Mouse (Mus musculus) MEL-GATA-1-ER (cell line): ENCODE measurements around the gene Vax2.

ENCODE experiments used
- DNase-seq: peaks from one replicate; pipeline ENCODE4 v3.0.0-alpha.2; 2012; ENCODE audit warnings: low read depth; ENCODE audit errors: extremely low read depth

The Vax2 gene

DNA sequence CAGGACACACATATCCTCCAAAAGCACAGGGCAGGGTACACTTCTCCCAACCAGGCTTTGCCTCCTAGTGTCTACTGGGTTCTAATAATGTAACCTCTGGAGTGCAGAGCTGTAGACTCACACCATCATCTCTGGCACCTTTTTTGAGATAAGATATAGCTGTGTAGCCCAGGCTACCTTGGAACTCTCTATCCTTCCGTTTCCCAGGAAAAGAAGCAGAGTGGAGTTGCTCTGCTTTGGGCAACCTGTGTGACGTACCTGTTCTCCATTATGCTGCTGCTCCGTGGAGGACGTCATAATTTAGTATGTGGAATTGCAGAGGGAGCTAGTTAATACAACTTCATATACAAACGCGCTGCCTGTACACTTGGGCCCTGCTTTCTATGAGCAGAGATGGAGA, 51.3 kb downstream of the Vax2 start, which contains the start of gene Ankrd53:
Gene Ankrd53 (plus strand): TSS at position 301 of the 400 bp plus-strand sequence.
- no peak for DNase-seq

DNA sequence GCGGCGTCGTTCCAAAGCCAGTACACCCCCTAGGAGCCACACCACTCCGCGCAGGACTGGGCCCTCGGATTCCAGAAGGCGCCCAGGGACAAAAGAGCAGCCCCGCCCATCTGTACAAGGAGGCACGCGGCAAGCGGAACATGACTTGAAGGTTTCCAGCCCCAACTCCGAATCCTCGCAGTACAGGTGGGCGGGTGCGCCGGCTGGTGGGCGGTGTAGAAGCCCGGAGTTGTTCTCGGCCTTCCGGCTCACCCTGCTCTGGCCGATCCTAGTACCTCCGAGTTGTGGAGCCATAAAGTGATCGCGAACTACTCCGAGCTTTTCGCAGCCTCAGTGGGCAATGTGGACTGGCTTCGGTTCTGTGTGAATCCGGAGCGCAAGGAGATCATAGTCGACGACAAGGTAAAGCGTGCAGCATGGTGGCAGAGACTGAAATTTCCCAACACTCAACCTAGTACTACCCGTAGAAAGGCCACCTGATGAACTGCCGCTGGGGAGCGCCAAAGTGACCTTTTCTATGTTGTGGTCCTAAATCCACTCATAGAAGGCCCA, 51.9 kb downstream of the Vax2 start:
- DNase-seq: no peak

DNA sequence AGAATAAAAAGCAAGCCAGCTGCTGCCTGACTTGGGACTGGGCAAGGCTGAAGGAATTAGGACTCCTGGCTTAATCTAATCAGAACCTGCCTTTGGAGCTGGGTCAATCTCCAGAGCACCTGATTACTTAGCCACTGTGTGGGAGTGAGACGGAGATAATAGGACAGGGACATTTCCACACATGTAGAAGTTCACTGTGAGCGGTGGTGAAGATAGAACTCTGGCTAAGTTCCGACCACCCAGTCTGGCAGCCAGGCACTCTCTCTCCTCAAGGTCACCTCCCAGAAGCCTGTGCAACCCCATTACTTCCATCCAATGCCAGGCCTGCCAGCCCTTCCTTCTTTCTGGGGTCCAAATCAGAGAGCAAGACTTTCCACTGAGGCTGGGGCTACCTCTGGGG, 55.9 kb downstream of the Vax2 start:
- DNase-seq: no peak

DNA sequence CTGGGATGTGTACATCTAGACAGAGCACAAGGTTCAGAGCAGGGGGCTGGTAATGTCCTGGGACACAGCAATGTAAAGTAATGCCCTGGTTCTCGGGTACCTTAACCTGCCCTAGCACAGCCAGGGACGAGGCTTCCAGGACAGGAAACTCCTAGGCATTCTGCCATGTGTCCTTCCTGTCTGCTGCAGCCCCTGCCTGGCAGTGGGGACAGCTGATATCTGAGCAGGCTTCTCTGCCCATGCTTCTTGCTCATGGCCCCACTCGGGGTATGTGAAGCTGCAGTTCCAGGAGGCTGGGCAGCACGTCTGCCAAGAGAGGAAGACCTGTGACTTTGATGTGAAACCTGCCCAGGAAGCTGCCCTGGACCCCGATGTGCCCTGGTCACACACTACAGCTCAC, 57.4 kb downstream of the Vax2 start:
- no peak for DNase-seq

DNA sequence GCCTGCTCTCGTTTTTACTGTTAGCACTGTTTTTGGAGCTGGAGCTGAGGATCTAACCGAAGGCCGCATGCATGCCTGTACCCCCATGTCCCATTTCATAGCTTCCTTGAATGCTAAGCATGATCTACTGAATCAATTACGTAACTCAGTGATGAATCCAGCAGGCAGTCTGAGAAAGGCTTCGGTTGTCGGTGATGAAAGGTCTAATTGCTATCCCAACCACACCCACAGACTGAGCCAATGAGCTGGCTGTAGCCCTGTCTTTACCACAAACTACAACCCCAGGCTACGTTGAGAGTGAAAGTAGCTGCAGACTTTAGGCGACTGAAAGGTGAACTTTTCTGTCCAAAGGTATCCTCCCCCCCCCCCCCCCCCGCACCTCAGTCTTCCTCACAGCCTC, 63.1 kb downstream of the Vax2 start:
- DNase-seq: peak; percentile 21

DNA sequence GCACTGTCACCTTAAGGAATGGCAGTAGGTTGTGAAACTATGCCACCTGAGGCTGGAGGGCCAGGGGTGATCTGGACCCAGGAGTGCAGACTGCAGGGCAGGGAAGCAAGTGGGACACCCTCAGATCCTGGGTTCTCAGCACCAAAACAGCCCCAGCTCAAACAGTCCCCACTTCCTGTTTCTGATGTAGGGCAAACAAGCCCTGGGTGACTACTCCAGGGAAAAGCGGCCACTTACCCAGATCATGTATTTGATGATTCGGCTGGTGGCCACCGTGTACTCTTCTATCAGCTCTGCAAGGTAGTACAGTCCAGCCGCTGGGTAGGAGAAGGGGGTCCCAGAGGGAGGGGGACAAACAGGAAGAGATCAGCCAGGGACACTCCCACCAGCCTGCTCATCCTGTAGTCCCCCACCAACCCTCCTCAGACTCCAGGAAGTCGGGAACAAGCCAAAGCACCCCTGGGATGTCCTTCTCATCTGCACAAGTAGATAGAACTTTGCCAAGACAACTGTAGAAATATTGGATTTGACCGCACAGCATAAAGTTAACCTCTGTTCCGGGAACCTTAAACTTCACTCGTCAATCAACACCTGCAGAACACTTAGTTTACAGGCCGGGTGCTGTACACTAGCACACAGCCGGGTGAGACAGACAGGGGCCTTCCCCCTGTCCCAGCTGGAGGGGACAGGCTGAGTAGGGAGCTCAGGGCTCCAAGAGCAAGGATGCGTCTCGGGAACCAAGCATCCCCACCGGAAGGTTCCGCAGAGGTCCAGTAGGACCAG, 63.9 kb downstream of the Vax2 start:
- DNase-seq: peak; percentile 56

DNA sequence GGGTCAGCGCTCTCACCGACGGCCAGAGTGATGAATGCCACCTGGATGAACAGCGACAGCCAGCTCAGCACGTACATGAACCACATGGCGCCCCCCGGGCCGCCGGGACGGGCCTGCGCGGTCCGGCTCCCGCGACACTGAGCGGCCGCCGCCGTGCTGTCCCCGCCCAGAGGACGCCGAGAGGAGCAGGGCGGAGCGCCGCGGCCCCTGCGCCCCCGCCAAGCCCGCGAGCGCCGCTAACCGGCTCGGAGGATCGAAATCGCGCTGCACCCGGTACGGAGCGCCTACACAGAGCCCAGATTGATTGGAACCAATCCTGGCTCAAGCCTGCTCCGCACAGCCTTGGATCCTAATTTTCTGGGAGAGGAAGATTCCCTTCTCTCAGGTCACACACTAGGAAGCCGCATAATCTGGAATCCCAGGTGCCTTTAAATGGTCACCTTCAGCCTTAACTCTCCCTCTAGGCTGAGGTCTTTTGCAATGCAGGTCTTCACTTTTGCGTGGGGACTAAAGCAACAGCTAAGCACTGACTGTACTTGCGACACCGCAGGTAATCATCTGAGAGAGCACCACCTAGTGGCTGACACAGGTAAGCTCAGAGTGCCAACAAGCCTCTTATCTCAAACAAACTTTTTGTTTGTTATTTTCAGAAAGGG, 64.7 kb downstream of the Vax2 start, which contains the start of gene Tex261:
Gene Tex261 (minus strand): TSS at position 176 of the 656 bp plus-strand sequence.
- peak; percentile 70 for DNase-seq

DNA sequence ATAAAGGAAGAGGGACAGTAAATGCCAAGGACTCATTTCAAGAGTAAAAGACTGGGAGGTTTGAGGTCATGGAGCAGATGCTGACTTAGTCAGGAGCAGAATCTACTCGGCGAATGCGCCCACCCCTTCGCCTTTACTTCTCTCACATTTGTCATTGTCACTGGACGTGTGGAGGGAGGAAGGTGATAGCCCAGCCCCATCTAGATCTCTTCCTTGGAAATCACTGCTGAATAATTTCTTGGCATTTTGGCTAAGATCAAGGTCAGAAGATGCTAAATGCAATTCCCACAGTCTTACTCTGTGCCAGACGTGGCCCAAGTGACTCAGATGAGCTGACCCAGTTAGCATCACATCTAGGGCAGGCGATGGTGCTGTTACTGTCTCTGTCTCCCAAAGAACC, 67.2 kb downstream of the Vax2 start:
- DNase-seq: no peak

DNA sequence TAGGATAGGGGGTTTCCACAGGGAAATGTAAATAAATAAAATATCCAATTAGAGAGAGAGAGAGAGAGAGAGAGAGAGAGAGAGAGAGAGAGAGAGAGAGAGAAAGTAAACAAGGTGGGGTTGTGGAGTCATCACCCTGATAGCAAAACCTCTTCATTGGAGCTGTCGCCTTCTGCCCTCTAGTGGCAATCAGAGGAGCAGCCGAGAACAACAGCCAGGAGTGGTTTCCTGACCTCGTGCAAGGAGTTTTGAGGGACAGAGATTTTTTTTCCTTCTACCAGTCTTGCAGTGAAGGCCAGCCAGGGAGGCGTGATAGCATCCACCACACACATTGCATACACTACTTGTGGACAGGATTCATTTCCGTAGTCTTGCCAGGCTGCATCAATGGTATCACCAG, 68.0 kb downstream of the Vax2 start:
- DNase-seq: peak; percentile 36

DNA sequence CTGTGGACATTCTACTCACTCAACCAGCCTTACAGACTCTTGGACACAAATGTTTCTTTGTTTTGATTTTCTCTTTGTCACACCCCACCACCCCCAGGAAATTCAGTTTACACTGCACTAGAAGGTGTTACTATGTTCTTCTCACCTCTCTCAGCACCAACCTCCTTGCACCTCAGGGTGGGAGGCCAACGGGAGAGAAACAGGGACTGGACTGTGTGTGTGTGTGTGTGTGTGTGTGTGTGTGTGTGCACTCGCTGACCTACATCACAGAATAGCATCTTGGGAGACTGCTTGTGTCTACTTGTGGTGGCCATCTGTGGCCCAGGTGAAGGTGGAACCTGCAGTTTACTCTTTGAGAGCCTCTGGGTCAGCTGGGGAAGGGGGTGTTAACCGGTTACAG, 75.4 kb downstream of the Vax2 start:
- no peak for DNase-seq
